In genomic region chr6:86438272-86439118, GRCm38 (mm10) we compare ENCODE assay signal across 8 mouse cellular contexts. TPM values are rescaled to one million over a fixed set of nuclear protein-coding genes. Genes with fewer than 3 reads are reported as not detected.
DNase-seq lines count a peak whose midpoint lies in the region; ATAC-seq and TF ChIP-seq lines count a peak whose summit lies in the region.

Gene C87436, plus strand, starts transcription at chr6:86438374.

- H3K27ac ChIP-seq in heart, embryonic 12.5 days (ENCODE audit: poor library complexity, severe bottlenecking), result peak within 1 kb of the TSS; percentile 93
- peak within 1 kb of the TSS; percentile 97 for H3K27ac ChIP-seq in kidney, postnatal 0 days
- peak within 1 kb of the TSS; percentile 96 for H3K27ac ChIP-seq in liver, embryonic 11.5 days (ENCODE audit: low read depth, low read length)
- peak within 1 kb of the TSS; percentile 96 for H3K27ac ChIP-seq in stomach, embryonic 14.5 days (ENCODE audit: low read length)

- H3K4me2 ChIP-seq in heart, embryonic 12.5 days, result peak within 1 kb of the TSS; percentile 78
- H3K4me2 ChIP-seq in kidney, postnatal 0 days (ENCODE audit: low read length), result peak within 1 kb of the TSS; percentile 62
- H3K4me2 ChIP-seq in liver, embryonic 11.5 days, result peak within 1 kb of the TSS; percentile 80
- H3K4me2 ChIP-seq in stomach, embryonic 14.5 days (replicated peaks; ENCODE audit: low read depth, low read length), result peak within 1 kb of the TSS; percentile 61

- no peaks in the 10 kb centered on the region for H3K9me3 ChIP-seq in heart, embryonic 12.5 days (replicated peaks)
- no peaks in the 10 kb centered on the region for H3K9me3 ChIP-seq in kidney, postnatal 0 days (replicated peaks; ENCODE audit: low read length)
- H3K9me3 ChIP-seq in liver, embryonic 11.5 days (ENCODE audit: control insufficient read depth, low read length), result no peaks in the 10 kb centered on the region
- H3K9me3 ChIP-seq in stomach, embryonic 14.5 days (ENCODE audit: control insufficient read depth, low read depth, low read length), result no peaks in the 10 kb centered on the region

- peaks cover 7% of the 10 kb centered on the region for H3K4me1 ChIP-seq in heart, embryonic 12.5 days (replicated peaks)
- peaks cover 5% of the 10 kb centered on the region for H3K4me1 ChIP-seq in kidney, postnatal 0 days (replicated peaks; ENCODE audit: insufficient read depth, low read length)
- H3K4me1 ChIP-seq in liver, embryonic 11.5 days (replicated peaks; ENCODE audit: control insufficient read depth, insufficient read depth, low read length), result peaks cover 6% of the 10 kb centered on the region
- peaks cover 6% of the 10 kb centered on the region; the same call in 1 of the 2 replicates for H3K4me1 ChIP-seq in stomach, embryonic 14.5 days (ENCODE audit: control insufficient read depth, insufficient read depth, low read length)

- no peaks in the 10 kb centered on the region for H3K27me3 ChIP-seq in heart, embryonic 12.5 days (replicated peaks)
- no peaks in the 10 kb centered on the region for H3K27me3 ChIP-seq in kidney, postnatal 0 days (ENCODE audit: insufficient read depth, low read length)
- H3K27me3 ChIP-seq in liver, embryonic 11.5 days (replicated peaks; ENCODE audit: control insufficient read depth, insufficient read depth, low read length), result no peaks in the 10 kb centered on the region
- no peaks in the 10 kb centered on the region for H3K27me3 ChIP-seq in stomach, embryonic 14.5 days (ENCODE audit: control insufficient read depth, insufficient read depth, low read length)

- peak; percentile 90 for ATAC-seq in erythroid progenitor cell, adult 5-6 weeks (replicated peaks; ENCODE audit: low FRiP score, poor library complexity, severe bottlenecking)
- peak; percentile 96 for ATAC-seq in heart, embryonic 12.5 days (ENCODE audit: insufficient number of reproducible peaks, low FRiP score)
- peak; percentile 91 for ATAC-seq in kidney, postnatal 0 days (replicated peaks; ENCODE audit: low FRiP score, low read depth)
- ATAC-seq in liver, embryonic 11.5 days (replicated peaks; ENCODE audit: low FRiP score), result peak; percentile 94
- peak; percentile 91 for ATAC-seq in stomach, embryonic 14.5 days (ENCODE audit: insufficient number of reproducible peaks, insufficient read depth, low FRiP score, low read depth)

- H3K9ac ChIP-seq in heart, embryonic 12.5 days, result peak within 1 kb of the TSS; percentile 77
- H3K9ac ChIP-seq in kidney, postnatal 0 days (ENCODE audit: low read depth, low read length), result peak within 1 kb of the TSS; percentile 77
- peak within 1 kb of the TSS; percentile 96 for H3K9ac ChIP-seq in liver, embryonic 11.5 days (ENCODE audit: low read depth, low read length)
- H3K9ac ChIP-seq in stomach, embryonic 14.5 days (replicated peaks; ENCODE audit: low read depth, low read length), result peak within 1 kb of the TSS; percentile 49

- peaks cover 44% of the 10 kb centered on the region for H3K36me3 ChIP-seq in heart, embryonic 12.5 days
- peaks cover 4% of the 10 kb centered on the region; the same call in 1 of the 2 replicates for H3K36me3 ChIP-seq in kidney, postnatal 0 days (ENCODE audit: insufficient read depth, low read length)
- H3K36me3 ChIP-seq in liver, embryonic 11.5 days (ENCODE audit: control insufficient read depth, insufficient read depth, low read length), result peaks cover 13% of the 10 kb centered on the region; the same call in 1 of the 2 replicates
- peaks cover 20% of the 10 kb centered on the region for H3K36me3 ChIP-seq in stomach, embryonic 14.5 days (ENCODE audit: control insufficient read depth, insufficient read depth, low read length)

- peak; percentile 60 for TF ChIP-seq CTCF in kidney, postnatal 0 days (IDR thresholded peaks at IDR 0.05; ENCODE audit: low read depth)

- peak within 1 kb of the TSS; percentile 74 for H3K4me3 ChIP-seq in heart, embryonic 12.5 days
- peak within 1 kb of the TSS; percentile 52 for H3K4me3 ChIP-seq in kidney, postnatal 0 days (replicated peaks; ENCODE audit: low read depth, low read length)
- H3K4me3 ChIP-seq in liver, embryonic 11.5 days (ENCODE audit: low read depth, low read length), result peak within 1 kb of the TSS; percentile 91
- peak within 1 kb of the TSS; percentile 66 for H3K4me3 ChIP-seq in stomach, embryonic 14.5 days (ENCODE audit: low read depth, low read length)

- under 1% methylated on average over 59 of the region's 59 CpGs for WGBS in heart, embryonic 12.5 days
- under 1% methylated on average over 59 of the region's 59 CpGs for WGBS in kidney, postnatal 0 days
- under 1% methylated on average over 59 of the region's 59 CpGs for WGBS in liver, embryonic 11.5 days
- under 1% methylated on average over 59 of the region's 59 CpGs for WGBS in stomach, embryonic 14.5 days

- DNase-seq in CD4-positive helper T cell, adult 2 months (ENCODE audit: low read depth, low spot score), result peak; percentile 97
- DNase-seq in brain, embryonic 18.5 days (ENCODE audit: low read depth, low spot score), result peak; percentile 93
- peak; percentile 98 for DNase-seq in kidney, postnatal 0 days (ENCODE audit: low spot score)
- peak; percentile 97 for DNase-seq in liver, embryonic 11.5 days (ENCODE audit: low spot score)
- DNase-seq in naive thymus-derived CD4-positive, alpha-beta T cell, adult 2 months (ENCODE audit: low read depth), result peak; percentile 97

RNA-seq across cellular contexts. Expression of gene C87436, which starts in this region (rescaled TPM):
- 20.5 and 22.6 TPM in 2 replicates for total RNA-seq in erythroid progenitor cell, adult 5-6 weeks (2015; ENCODE audit: low replicate concordance)
- 7.1 and 8.0 TPM in 2 replicates for total RNA-seq in erythroid progenitor cell, adult 5-6 weeks (2017; ENCODE audit: low replicate concordance)
- 16.2 and 18.0 TPM in 2 replicates for polyA plus RNA-seq in heart, embryonic 12.5 days (2016; fragmentation: Nextera tagmentation; extraction: Ambion mirVana)
- polyA plus RNA-seq in kidney, postnatal 0 days (2015; fragmentation: Nextera tagmentation; extraction: Ambion mirVana), result 22.5 and 23.1 TPM in 2 replicates
- 24.8 and 25.9 TPM in 2 replicates for polyA plus RNA-seq in liver, embryonic 11.5 days (2014; fragmentation: Nextera tagmentation; extraction: Ambion mirVana)
- polyA plus RNA-seq in stomach, embryonic 14.5 days (2014; fragmentation: Nextera tagmentation; extraction: Ambion mirVana), result 26.3 and 26.8 TPM in 2 replicates

Comparison
In these comparisons a context has a peak if more than half of its experiments do, and no peak if none do; other contexts are left out.
1. Peak in every context shown above with its lines: DNase-seq, ATAC-seq, H3K4me3 ChIP-seq and H3K27ac ChIP-seq.